Mouse (Mus musculus) limb, embryonic 13.5 days (tissue): ENCODE data around the gene Olfr1043. TPM values are rescaled to one million over a fixed set of nuclear protein-coding genes. Genes with fewer than 3 reads are reported as not detected.
"Not testable (repeated sequence)": the region's sequence is repeated elsewhere in the genome, so short reads cannot be mapped to it uniquely, and the experiment has no call there.

Experiments used
- ATAC-seq: fragments of 200-750 bp; cut with Nextera tagmentation; 2 replicates; pipeline ENCODE4 v1.8.0; 2017; ENCODE audit warnings: low read depth, moderate number of reproducible peaks, moderate TSS enrichment; ENCODE audit not compliant: low FRiP score
- H3K27ac ChIP-seq: fragments of 300-500 bp; sonication (generic); 2 replicates; pipeline ENCODE4 v1.5.1; 2015; ENCODE audit warnings: inconsistent platforms, mild to moderate bottlenecking, moderate library complexity
- H3K27me3 ChIP-seq: fragments of 300-500 bp; sonication (generic); 2 replicates; pipeline ENCODE4 v1.6.1; 2015; ENCODE audit warnings: mild to moderate bottlenecking, inconsistent platforms
- H3K36me3 ChIP-seq: fragments of 300-500 bp; sonication (generic); 2 replicates; pipeline ENCODE4 v1.6.1; 2015; ENCODE audit warnings: inconsistent platforms, mild to moderate bottlenecking, moderate library complexity
- H3K4me1 ChIP-seq: fragments of 300-500 bp; sonication (generic); 2 replicates; pipeline ENCODE4 v1.6.1; 2015; ENCODE audit warnings: inconsistent platforms
- H3K4me2 ChIP-seq: fragments of 300-500 bp; sonication (generic); replicated peaks from 2 replicates; pipeline ENCODE4 v1.6.1; 2015; ENCODE audit warnings: inconsistent platforms, mild to moderate bottlenecking, moderate library complexity
- H3K4me3 ChIP-seq: fragments of 300-500 bp; sonication (generic); 2 replicates; pipeline ENCODE4 v1.5.1; 2015; ENCODE audit warnings: moderate library complexity, mild to moderate bottlenecking, inconsistent platforms
- H3K9ac ChIP-seq: fragments of 300-500 bp; sonication (generic); 2 replicates; pipeline ENCODE4 v1.6.1; 2015; ENCODE audit warnings: mild to moderate bottlenecking, inconsistent platforms
- H3K9me3 ChIP-seq: fragments of 300-500 bp; sonication (generic); 2 replicates; pipeline ENCODE4 v1.6.1; 2016; ENCODE audit warnings: inconsistent platforms
- WGBS: fragments of 180-500 bp; shearing (Covaris S2); methylation state at CpG from one replicate; pipeline ENCODE4 v1.1.7; 2015; 5-methylcytosine and 5-hydroxymethylcytosine counted together
- polyA plus RNA-seq: library from polyadenylated mRNA; unstranded; fragments of >200 nt; fragmentation: Nextera tagmentation; extraction: Ambion mirVana; gene quantifications from 2 replicates; pipeline ENCODE4 v1.2.1, GENCODE M21; 2015

Olfr1043 gene
- polyA plus RNA-seq = not detected in 2 replicates

DNA sequence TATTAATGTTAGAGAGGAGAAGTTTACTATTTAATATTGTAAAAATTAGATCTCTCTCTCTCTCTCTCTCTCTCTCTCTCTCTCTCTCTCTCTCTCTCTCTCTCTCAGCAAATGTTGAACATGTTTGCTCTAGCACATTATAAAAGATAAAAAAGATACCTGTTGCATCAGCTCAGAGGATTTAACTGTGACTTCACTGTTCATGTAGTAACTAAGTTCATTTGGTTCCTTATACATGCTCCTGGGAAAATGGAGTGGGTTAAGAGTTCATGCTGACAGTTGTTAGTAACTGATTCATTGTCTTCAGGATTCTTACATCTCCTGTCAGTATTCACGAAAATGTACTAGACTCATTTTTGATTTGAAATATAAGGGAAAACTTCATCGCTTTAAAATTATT is at the start of gene Olfr1043:
Olfr1043 (minus strand) TSS at position 101 of the 400 bp plus-strand sequence.
- Histone ChIP-seq H3K9me3 (no peaks in the 10 kb centered on the region), H3K4me2 (no peak within 1 kb of the TSS), H3K4me1 (no peaks in the 10 kb centered on the region), H3K4me3 (no peak within 1 kb of the TSS), H3K27me3 (no peaks in the 10 kb centered on the region), H3K36me3 (no peaks in the 10 kb centered on the region), H3K27ac (no peak within 1 kb of the TSS), H3K9ac (no peak within 1 kb of the TSS)
- WGBS = 95% methylated on average over 2 of the region's 2 CpGs
- no peak for ATAC-seq

- H3K4me1 ChIP-seq = no peaks in the 10 kb centered on the region
- H3K4me3 ChIP-seq = no peak within 1 kb of the TSS
- H3K4me2 ChIP-seq = no peak within 1 kb of the TSS
- no peak within 1 kb of the TSS for H3K9ac ChIP-seq
- H3K36me3 ChIP-seq = no peaks in the 10 kb centered on the region
- no peaks in the 10 kb centered on the region for H3K27me3 ChIP-seq
- no peaks in the 10 kb centered on the region for H3K9me3 ChIP-seq
- H3K27ac ChIP-seq = no peak within 1 kb of the TSS
- ATAC-seq = no peak
Measured at GRCm38 (mm10) chr2:86202909-86203308, 35.6 kb upstream of the Olfr1043 start, which contains the start of gene Olfr1045. Olfr1045 (minus strand) TSS chr2:86203009.

- ATAC-seq = no peak
- 47% methylated on average over 1 of the region's 1 CpGs for WGBS
Measured at GRCm38 (mm10) chr2:86195863-86196262, 28.5 kb upstream of the Olfr1043 start.

GRCm38 (mm10) chr2:86185583-86185982 is 18.3 kb upstream of the Olfr1043 start, which contains the start of gene Olfr52:
Olfr52 (minus strand) TSS chr2:86185683.
- no peaks in the 10 kb centered on the region for H3K27me3 ChIP-seq
- H3K4me2 ChIP-seq = no peak within 1 kb of the TSS
- ATAC-seq = no peak
- no peak within 1 kb of the TSS for H3K4me3 ChIP-seq
- H3K4me1 ChIP-seq = no peaks in the 10 kb centered on the region
- no peak within 1 kb of the TSS for H3K9ac ChIP-seq
- no peak within 1 kb of the TSS for H3K27ac ChIP-seq
- no peaks in the 10 kb centered on the region for H3K9me3 ChIP-seq
- H3K36me3 ChIP-seq = no peaks in the 10 kb centered on the region

More at GRCm38 (mm10) chr2:86195863-86196262, 28.5 kb upstream of the Olfr1043 start:
- no peaks in the 10 kb centered on the region for H3K9me3 ChIP-seq
- no peak overlapping the region for H3K27ac ChIP-seq
- H3K4me1 ChIP-seq = no peaks in the 10 kb centered on the region
- no peaks in the 10 kb centered on the region for H3K27me3 ChIP-seq
- no peak overlapping the region for H3K9ac ChIP-seq
- H3K4me3 ChIP-seq = no peak overlapping the region
- no peak overlapping the region for H3K4me2 ChIP-seq
- H3K36me3 ChIP-seq = no peaks in the 10 kb centered on the region

- no peaks in the 10 kb centered on the region for H3K36me3 ChIP-seq
- 66% methylated on average over 3 of the region's 3 CpGs for WGBS
- H3K9me3 ChIP-seq = no peaks in the 10 kb centered on the region
- no peak overlapping the region for H3K4me2 ChIP-seq
- no peaks in the 10 kb centered on the region for H3K27me3 ChIP-seq
- no peaks in the 10 kb centered on the region for H3K4me1 ChIP-seq
- no peak for ATAC-seq
- H3K4me3 ChIP-seq = no peak overlapping the region
- no peak overlapping the region for H3K9ac ChIP-seq
- no peak overlapping the region for H3K27ac ChIP-seq
Measured at GRCm38 (mm10) chr2:86179950-86180349, 12.6 kb upstream of the Olfr1043 start.

DNA sequence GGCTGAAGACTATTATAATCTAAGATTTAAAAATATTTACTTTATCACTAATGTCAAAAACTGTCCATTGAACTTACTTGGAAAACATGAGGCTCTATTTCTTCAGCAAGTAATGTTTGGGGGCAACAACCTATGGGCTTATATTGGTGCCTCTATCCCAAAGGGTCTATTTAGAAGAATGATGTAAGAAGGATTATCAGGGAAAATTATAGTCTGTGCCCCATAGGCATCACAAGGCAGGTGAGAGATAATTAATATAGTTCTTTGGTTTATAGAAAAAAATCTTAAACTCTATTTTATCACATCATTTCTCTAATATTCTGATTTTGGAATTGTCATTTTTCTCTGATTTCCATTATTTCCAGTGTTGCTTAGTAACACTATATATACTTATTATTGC is 10.4 kb upstream of the Olfr1043 start, which contains the start of gene Olfr1044:
Olfr1044 (minus strand) TSS at position 101 of the 400 bp plus-strand sequence.
- H3K9me3 ChIP-seq = no peaks in the 10 kb centered on the region
- H3K4me3 ChIP-seq = no peak within 1 kb of the TSS
- H3K27ac ChIP-seq = no peak within 1 kb of the TSS
- no peak for ATAC-seq
- no peaks in the 10 kb centered on the region for H3K27me3 ChIP-seq
- H3K4me2 ChIP-seq = no peak within 1 kb of the TSS
- no peak within 1 kb of the TSS for H3K9ac ChIP-seq
- no peaks in the 10 kb centered on the region for H3K4me1 ChIP-seq
- no peaks in the 10 kb centered on the region for H3K36me3 ChIP-seq

GRCm38 (mm10) chr2:86175422-86175821 is 8.1 kb upstream of the Olfr1043 start:
- not testable (repeated sequence) for H3K9ac ChIP-seq, H3K9me3 ChIP-seq, H3K27me3 ChIP-seq, ATAC-seq, H3K36me3 ChIP-seq, H3K4me2 ChIP-seq, H3K27ac ChIP-seq, H3K4me1 ChIP-seq, H3K4me3 ChIP-seq
- WGBS = 89% methylated on average over 7 of the region's 7 CpGs

GRCm38 (mm10) chr2:86161738-86162137 is 5.6 kb downstream of the Olfr1043 start, which contains the start of gene Olfr1042:
Olfr1042 (minus strand) TSS chr2:86161838.
- H3K9ac ChIP-seq = no peak within 1 kb of the TSS
- ATAC-seq = no peak
- H3K27me3 ChIP-seq = no peaks in the 10 kb centered on the region
- H3K36me3 ChIP-seq = no peaks in the 10 kb centered on the region
- no peaks in the 10 kb centered on the region for H3K4me1 ChIP-seq
- no peak within 1 kb of the TSS for H3K4me3 ChIP-seq
- no peak within 1 kb of the TSS for H3K4me2 ChIP-seq
- WGBS = 82% methylated on average over 2 of the region's 2 CpGs
- no peaks in the 10 kb centered on the region for H3K9me3 ChIP-seq
- H3K27ac ChIP-seq = no peak within 1 kb of the TSS

DNA sequence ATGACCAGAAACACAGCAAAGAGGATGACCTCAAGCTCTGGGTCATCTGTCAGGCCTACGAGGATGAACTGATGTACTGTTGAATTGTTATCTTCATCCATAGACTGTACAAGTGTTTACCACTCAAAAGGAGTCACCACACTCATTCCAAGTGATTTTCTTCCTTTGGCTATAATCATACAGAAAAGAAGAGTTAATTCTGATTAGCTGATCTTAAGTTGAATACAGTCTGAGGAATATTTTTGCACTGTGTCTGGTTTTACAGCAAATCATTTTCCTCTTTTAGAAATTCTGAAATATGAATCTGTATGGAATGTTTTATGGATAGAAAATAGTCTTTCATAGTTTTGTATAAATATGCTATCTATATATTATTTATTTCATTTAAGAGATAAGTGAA is 20.7 kb downstream of the Olfr1043 start, which contains the start of gene Olfr1040:
Olfr1040 (minus strand) TSS at position 101 of the 400 bp plus-strand sequence.
- Histone ChIP-seq H3K27me3 (no peaks in the 10 kb centered on the region), H3K4me2 (no peak within 1 kb of the TSS), H3K9ac (no peak within 1 kb of the TSS), H3K9me3 (no peaks in the 10 kb centered on the region), H3K4me1 (no peaks in the 10 kb centered on the region), H3K4me3 (no peak within 1 kb of the TSS), H3K27ac (no peak within 1 kb of the TSS), H3K36me3 (no peaks in the 10 kb centered on the region)
- 74% methylated on average over 1 of the region's 1 CpGs for WGBS
- no peak for ATAC-seq

DNA sequence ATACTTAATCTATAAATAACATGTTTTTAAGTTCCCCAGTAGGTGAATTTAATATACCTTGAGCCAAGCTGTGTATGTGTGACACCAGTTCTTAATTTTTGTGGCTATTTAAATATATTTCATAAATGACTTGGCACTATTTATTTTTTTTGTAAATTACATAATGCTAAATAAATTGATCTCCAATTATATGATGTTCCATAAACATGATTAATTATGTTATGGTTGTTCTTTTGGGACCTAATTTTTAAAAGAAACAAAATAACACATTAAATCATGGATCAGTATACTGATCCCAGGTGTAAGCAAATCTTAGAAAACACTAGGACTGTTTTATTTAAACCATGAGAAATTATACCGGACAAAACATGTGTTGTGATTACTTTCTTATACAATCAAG is 31.5 kb downstream of the Olfr1043 start, which contains the start of gene Olfr1039:
Olfr1039 (minus strand) TSS at position 101 of the 400 bp plus-strand sequence.
- 100% methylated on average over 1 of the region's 1 CpGs for WGBS
- Histone ChIP-seq H3K36me3 (no peaks in the 10 kb centered on the region), H3K9me3 (no peaks in the 10 kb centered on the region), H3K4me1 (no peaks in the 10 kb centered on the region), H3K4me2 (no peak within 1 kb of the TSS), H3K4me3 (no peak within 1 kb of the TSS), H3K27me3 (no peaks in the 10 kb centered on the region), H3K9ac (no peak within 1 kb of the TSS), H3K27ac (no peak within 1 kb of the TSS)
- no peak for ATAC-seq

Other genes starting within 250 kb of the Olfr1043 start
- gene Olfr1026, start 246.0 kb downstream of the Olfr1043 start, polyA plus RNA-seq = not detected in 2 replicates
- gene Olfr1028, start 217.1 kb downstream of the Olfr1043 start, polyA plus RNA-seq = not detected in 2 replicates
- not detected in 2 replicates for gene Olfr1029, start 193.6 kb downstream of the Olfr1043 start, polyA plus RNA-seq
- gene Olfr1030, start 188.2 kb downstream of the Olfr1043 start, polyA plus RNA-seq = not detected in 2 replicates
- not detected in 2 replicates for gene Olfr1031, start 177.2 kb downstream of the Olfr1043 start, polyA plus RNA-seq
- not detected in 2 replicates for gene Olfr1032, start 162.0 kb downstream of the Olfr1043 start, polyA plus RNA-seq
- gene Olfr1033, start 146.9 kb downstream of the Olfr1043 start, polyA plus RNA-seq = 0.33 and 0.90 TPM in 2 replicates
- not detected in 2 replicates for gene Olfr1034, start 121.7 kb downstream of the Olfr1043 start, polyA plus RNA-seq
- not detected in 2 replicates for gene Olfr1036, start 93.5 kb downstream of the Olfr1043 start, polyA plus RNA-seq
- not detected in 2 replicates for gene Olfr1037, start 80.1 kb downstream of the Olfr1043 start, polyA plus RNA-seq
- gene Olfr1039, start 31.6 kb downstream of the Olfr1043 start, polyA plus RNA-seq = not detected in 2 replicates
- not detected in 2 replicates for gene Olfr1040, start 20.8 kb downstream of the Olfr1043 start, polyA plus RNA-seq
- not detected in 2 replicates for gene Olfr1042, start 5.7 kb downstream of the Olfr1043 start, polyA plus RNA-seq
- gene Olfr1044, start 10.3 kb upstream of the Olfr1043 start, polyA plus RNA-seq = not detected in 2 replicates
- not detected in 2 replicates for gene Olfr52, start 18.2 kb upstream of the Olfr1043 start, polyA plus RNA-seq
- gene Olfr1045, start 35.5 kb upstream of the Olfr1043 start, polyA plus RNA-seq = not detected in 2 replicates
- gene Olfr1046, start 51.8 kb upstream of the Olfr1043 start, polyA plus RNA-seq = not detected in 2 replicates
- gene Olfr1047, start 63.9 kb upstream of the Olfr1043 start, polyA plus RNA-seq = not detected in 2 replicates
- gene Olfr1048, start 72.8 kb upstream of the Olfr1043 start, polyA plus RNA-seq = not detected in 2 replicates
- gene Olfr1049, start 90.8 kb upstream of the Olfr1043 start, polyA plus RNA-seq = not detected in 2 replicates
- gene Olfr1051, start 111.6 kb upstream of the Olfr1043 start, polyA plus RNA-seq = not detected in 2 replicates
- gene Olfr1052, start 124.9 kb upstream of the Olfr1043 start, polyA plus RNA-seq = not detected in 2 replicates
- gene Olfr1053, start 147.8 kb upstream of the Olfr1043 start, polyA plus RNA-seq = not detected in 2 replicates
- not detected in 2 replicates for gene Olfr1054, start 167.9 kb upstream of the Olfr1043 start, polyA plus RNA-seq
- gene Olfr1055, start 182.8 kb upstream of the Olfr1043 start, polyA plus RNA-seq = not detected in 2 replicates
- not detected in 2 replicates for gene Olfr1056, start 194.9 kb upstream of the Olfr1043 start, polyA plus RNA-seq
- gene Olfr1057, start 210.9 kb upstream of the Olfr1043 start, polyA plus RNA-seq = not detected in 2 replicates
- not detected in 2 replicates for gene Olfr1058, start 221.0 kb upstream of the Olfr1043 start, polyA plus RNA-seq
- gene Olfr1061, start 246.5 kb upstream of the Olfr1043 start, polyA plus RNA-seq = not detected in 2 replicates